Mouse (Mus musculus): Measurements from ENCODE around the gene Spaca7. TPM values are rescaled to one million over a fixed set of nuclear protein-coding genes. Genes with fewer than 3 reads are reported as not detected.
"Not testable (repeated sequence)": the region's sequence is repeated elsewhere in the genome, so short reads cannot be mapped to it uniquely, and the experiment has no call there.

The Spaca7 gene
- polyA plus RNA-seq, 1 experiment from 2014 or later = not detected

- 77% methylated on average over 3 of the region's 3 CpGs for WGBS
Observed at GRCm38 (mm10) chr8:12558786-12559185, 14.0 kb upstream of the Spaca7 start.

GRCm38 (mm10) chr8:12561403-12561960 is 11.3 kb upstream of the Spaca7 start:
- Histone ChIP-seq H3K4me2 (no peak overlapping the region), H3K9me3 (replicated peaks) (no peaks in the 10 kb centered on the region), H3K9ac (replicated peaks) (no peak overlapping the region), H3K4me3 (replicated peaks) (no peak overlapping the region), H3K4me1 (no peaks in the 10 kb centered on the region), H3K27me3 (replicated peaks) (peaks cover 75% of the 10 kb centered on the region), H3K36me3 (no peaks in the 10 kb centered on the region), H3K27ac (replicated peaks) (no peak overlapping the region)
- no peak for ATAC-seq (ENCODE audit: low FRiP score)
- 25% methylated on average over 11 of the region's 11 CpGs for WGBS

More at GRCm38 (mm10) chr8:12558786-12559185, 14.0 kb upstream of the Spaca7 start:
- peaks cover 82% of the 10 kb centered on the region for H3K27me3 ChIP-seq (replicated peaks)
- H3K36me3 ChIP-seq = no peaks in the 10 kb centered on the region
- H3K4me1 ChIP-seq = 0 out of 2 replicates have a peak, but pooled peaks cover 6% of the 10 kb centered on the region
- H3K27ac ChIP-seq (replicated peaks) = no peak overlapping the region
- H3K9ac ChIP-seq (replicated peaks) = no peak overlapping the region
- no peak overlapping the region for H3K4me3 ChIP-seq (replicated peaks)
- H3K9me3 ChIP-seq (replicated peaks) = no peaks in the 10 kb centered on the region
- ATAC-seq (ENCODE audit: low FRiP score) = no peak
- no peak overlapping the region for H3K4me2 ChIP-seq

GRCm38 (mm10) chr8:12564307-12564706 is 8.5 kb upstream of the Spaca7 start:
- Histone ChIP-seq H3K27me3 (replicated peaks) (peaks cover 53% of the 10 kb centered on the region), H3K9me3 (replicated peaks) (no peaks in the 10 kb centered on the region)

GRCm38 (mm10) chr8:12565488-12565887 is 7.3 kb upstream of the Spaca7 start:
- Histone ChIP-seq H3K9me3 (replicated peaks) (no peaks in the 10 kb centered on the region), H3K4me2 (no peak overlapping the region), H3K4me1 (no peaks in the 10 kb centered on the region), H3K27ac (replicated peaks) (no peak overlapping the region), H3K36me3 (no peaks in the 10 kb centered on the region), H3K27me3 (replicated peaks) (peaks cover 44% of the 10 kb centered on the region), H3K9ac (replicated peaks) (no peak overlapping the region), H3K4me3 (replicated peaks) (no peak overlapping the region)
- ATAC-seq (ENCODE audit: low FRiP score) = no peak
- WGBS = 56% methylated on average over 10 of the region's 10 CpGs

More at GRCm38 (mm10) chr8:12564307-12564706, 8.5 kb upstream of the Spaca7 start:
- WGBS = 5% methylated on average over 4 of the region's 4 CpGs
- no peaks in the 10 kb centered on the region for H3K4me1 ChIP-seq
- H3K36me3 ChIP-seq = no peaks in the 10 kb centered on the region
- no peak overlapping the region for H3K27ac ChIP-seq (replicated peaks)
- no peak overlapping the region for H3K9ac ChIP-seq (replicated peaks)
- peak; percentile 69; the same call in 1 of the 2 replicates for ATAC-seq (ENCODE audit: low FRiP score)
- H3K4me2 ChIP-seq = no peak overlapping the region
- no peak overlapping the region for H3K4me3 ChIP-seq (replicated peaks)

GRCm38 (mm10) chr8:12566509-12566908 is 6.3 kb upstream of the Spaca7 start:
- no peak for ATAC-seq (ENCODE audit: low FRiP score)
- 72% methylated on average over 7 of the region's 7 CpGs for WGBS
- no peaks in the 10 kb centered on the region for H3K9me3 ChIP-seq (replicated peaks)
- H3K36me3 ChIP-seq = no peaks in the 10 kb centered on the region
- no peak overlapping the region for H3K4me3 ChIP-seq (replicated peaks)
- no peak overlapping the region for H3K9ac ChIP-seq (replicated peaks)
- no peaks in the 10 kb centered on the region for H3K4me1 ChIP-seq
- peaks cover 35% of the 10 kb centered on the region for H3K27me3 ChIP-seq (replicated peaks)
- no peak overlapping the region for H3K27ac ChIP-seq (replicated peaks)
- no peak overlapping the region for H3K4me2 ChIP-seq

- WGBS = 88% methylated on average over 5 of the region's 5 CpGs
- Histone ChIP-seq H3K9ac (replicated peaks) (no peak overlapping the region), H3K4me1 (no peaks in the 10 kb centered on the region)
Observed at GRCm38 (mm10) chr8:12576003-12576402, 3.2 kb downstream of the Spaca7 start.

GRCm38 (mm10) chr8:12576739-12577138 is 3.9 kb downstream of the Spaca7 start:
- WGBS = 69% methylated on average over 6 of the region's 6 CpGs

More at GRCm38 (mm10) chr8:12576003-12576402, 3.2 kb downstream of the Spaca7 start:
- no peak overlapping the region for H3K4me2 ChIP-seq
- H3K36me3 ChIP-seq = no peaks in the 10 kb centered on the region
- no peak for ATAC-seq (ENCODE audit: low FRiP score)
- H3K9me3 ChIP-seq (replicated peaks) = no peaks in the 10 kb centered on the region
- H3K27ac ChIP-seq (replicated peaks) = no peak overlapping the region
- no peak overlapping the region for H3K4me3 ChIP-seq (replicated peaks)
- H3K27me3 ChIP-seq (replicated peaks) = peaks cover 11% of the 10 kb centered on the region

GRCm38 (mm10) chr8:12579339-12579999 is 6.6 kb downstream of the Spaca7 start:
- not testable (repeated sequence) for H3K4me1 ChIP-seq; ATAC-seq (ENCODE audit: low FRiP score); H3K9ac ChIP-seq (replicated peaks); H3K27ac ChIP-seq (replicated peaks); H3K9me3 ChIP-seq (replicated peaks); H3K36me3 ChIP-seq; H3K27me3 ChIP-seq (replicated peaks); H3K4me3 ChIP-seq (replicated peaks)
- 60% methylated on average over 19 of the region's 19 CpGs for WGBS
- peak overlapping the region; percentile 11; the same call in 1 of the 2 replicates for H3K4me2 ChIP-seq

More at GRCm38 (mm10) chr8:12576739-12577138, 3.9 kb downstream of the Spaca7 start:
- H3K36me3 ChIP-seq = no peaks in the 10 kb centered on the region
- peaks cover 11% of the 10 kb centered on the region for H3K27me3 ChIP-seq (replicated peaks)
- no peaks in the 10 kb centered on the region for H3K4me1 ChIP-seq
- H3K4me2 ChIP-seq = no peak overlapping the region
- no peak for ATAC-seq (ENCODE audit: low FRiP score)
- H3K9ac ChIP-seq (replicated peaks) = no peak overlapping the region
- H3K4me3 ChIP-seq (replicated peaks) = no peak overlapping the region
- H3K27ac ChIP-seq (replicated peaks) = no peak overlapping the region
- no peaks in the 10 kb centered on the region for H3K9me3 ChIP-seq (replicated peaks)

GRCm38 (mm10) chr8:12583785-12584184 is 11.0 kb downstream of the Spaca7 start:
- Histone ChIP-seq H3K9ac (replicated peaks) (no peak overlapping the region), H3K4me3 (replicated peaks) (no peak overlapping the region), H3K27me3 (replicated peaks) (no peaks in the 10 kb centered on the region), H3K4me2 (no peak overlapping the region), H3K27ac (replicated peaks) (no peak overlapping the region), H3K36me3 (no peaks in the 10 kb centered on the region), H3K4me1 (no peaks in the 10 kb centered on the region), H3K9me3 (replicated peaks) (no peaks in the 10 kb centered on the region)
- 94% methylated on average over 5 of the region's 5 CpGs for WGBS
- ATAC-seq (ENCODE audit: low FRiP score) = no peak

GRCm38 (mm10) chr8:12607223-12607622 is 34.4 kb downstream of the Spaca7 start:
- H3K36me3 ChIP-seq = no peaks in the 10 kb centered on the region
- peak; percentile 55; the same call in 1 of the 2 replicates for ATAC-seq (ENCODE audit: low FRiP score)
- H3K27ac ChIP-seq (replicated peaks) = no peak overlapping the region
- no peaks in the 10 kb centered on the region for H3K4me1 ChIP-seq
- H3K4me2 ChIP-seq = no peak overlapping the region
- WGBS = 27% methylated on average over 6 of the region's 6 CpGs
- H3K9me3 ChIP-seq (replicated peaks) = no peaks in the 10 kb centered on the region
- H3K4me3 ChIP-seq (replicated peaks) = no peak overlapping the region
- H3K27me3 ChIP-seq (replicated peaks) = peaks cover 7% of the 10 kb centered on the region
- H3K9ac ChIP-seq (replicated peaks) = no peak overlapping the region

GRCm38 (mm10) chr8:12608810-12609209 is 36.0 kb downstream of the Spaca7 start:
- Histone ChIP-seq H3K4me2 (no peak overlapping the region), H3K27ac (replicated peaks) (no peak overlapping the region), H3K9me3 (replicated peaks) (no peaks in the 10 kb centered on the region), H3K27me3 (replicated peaks) (peaks cover 7% of the 10 kb centered on the region), H3K9ac (replicated peaks) (no peak overlapping the region), H3K36me3 (no peaks in the 10 kb centered on the region), H3K4me1 (no peaks in the 10 kb centered on the region), H3K4me3 (replicated peaks) (no peak overlapping the region)
- WGBS = 86% methylated on average over 10 of the region's 10 CpGs
- no peak for ATAC-seq (ENCODE audit: low FRiP score)

- H3K4me2 ChIP-seq = no peak overlapping the region
- WGBS = 60% methylated on average over 12 of the region's 12 CpGs
Observed at GRCm38 (mm10) chr8:12609752-12610449, 37.1 kb downstream of the Spaca7 start.

More at GRCm38 (mm10) chr8:12609752-12610449, 37.1 kb downstream of the Spaca7 start:
- Histone ChIP-seq H3K9me3 (replicated peaks) (no peaks in the 10 kb centered on the region), H3K9ac (replicated peaks) (no peak overlapping the region), H3K4me3 (replicated peaks) (no peak overlapping the region), H3K27me3 (replicated peaks) (peaks cover 7% of the 10 kb centered on the region), H3K4me1 (no peaks in the 10 kb centered on the region), H3K36me3 (peaks cover 6% of the 10 kb centered on the region), H3K27ac (replicated peaks) (no peak overlapping the region)
- no peak for ATAC-seq (ENCODE audit: low FRiP score)
